Mouse (Mus musculus) left cerebral cortex, adult 18-20 months (tissue): ENCODE results near the gene Dctn1. TPM values are rescaled to one million over a fixed set of nuclear protein-coding genes. Genes with fewer than 3 reads are reported as not detected.

Experiments used
- DNase-seq, 2 experiments: peaks; one replicate each; pipeline ENCODE4 v3.0.0; 2021 to 2022; ENCODE audit warnings: low spot score in 2 of 2, mixed read lengths in 1 of 2
- long read RNA-seq, 2 experiments: library from polyadenylated mRNA; stranded (forward); transcript quantifications; one replicate each; pipeline ENCODE4 v2.0.0; 2021
- total RNA-seq, 2 experiments: library from RNA; stranded (reverse); gene quantifications; 2 replicates each; pipeline ENCODE4 v1.2.3; 2021

Dctn1 gene
- 100 to 1,000 TPM; 369 to 374 TPM for total RNA-seq
- long read RNA-seq, experiment 1, full-length matches to known transcripts = 23 of 306 reads
- long read RNA-seq, experiment 1, partial matches to known transcripts = 246 of 306 reads
- long read RNA-seq, experiment 1, other reads (novel, unspliced or antisense) = 37 of 306 reads
- long read RNA-seq, experiment 2, full-length matches to known transcripts = 22 of 195 reads
- long read RNA-seq, experiment 2, partial matches to known transcripts = 96 of 195 reads
- long read RNA-seq, experiment 2, other reads (novel, unspliced or antisense) = 77 of 195 reads

DNA sequence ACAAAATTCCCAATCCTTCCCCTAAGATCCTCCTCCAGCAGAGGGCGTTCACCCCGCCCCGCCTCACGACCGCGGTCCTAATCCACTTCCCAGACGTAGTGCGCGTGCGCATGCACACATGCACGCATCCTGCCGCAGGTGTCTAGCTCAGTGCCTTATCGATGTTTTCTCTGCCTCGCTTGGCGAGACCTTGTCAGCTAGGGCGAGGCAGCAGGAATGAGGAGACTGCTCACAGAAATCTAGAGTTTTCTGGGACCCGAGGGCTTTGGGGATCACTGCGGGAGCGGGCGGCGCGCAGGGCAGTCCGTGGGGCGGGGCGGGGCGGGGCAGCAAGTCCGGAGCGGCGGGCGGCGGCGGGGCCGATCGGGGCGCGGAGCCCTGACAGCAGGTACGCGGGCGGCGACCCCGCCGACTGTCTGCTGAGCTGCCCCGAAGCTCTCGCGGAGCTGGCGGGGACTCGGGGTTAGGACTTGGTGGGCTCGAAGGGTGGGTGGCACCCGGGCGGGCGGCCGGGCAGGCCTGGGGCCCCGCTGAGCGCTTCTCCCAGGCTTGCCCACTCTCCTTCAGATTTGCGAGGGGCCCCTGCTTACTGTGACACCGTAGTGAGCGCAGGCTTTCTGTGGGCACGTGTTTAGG lies at the start of gene Dctn1:
Gene Dctn1 (plus strand): TSS at position 314 of the 636 bp plus-strand sequence.
- DNase-seq = peak; percentile 92 to 93

DNA sequence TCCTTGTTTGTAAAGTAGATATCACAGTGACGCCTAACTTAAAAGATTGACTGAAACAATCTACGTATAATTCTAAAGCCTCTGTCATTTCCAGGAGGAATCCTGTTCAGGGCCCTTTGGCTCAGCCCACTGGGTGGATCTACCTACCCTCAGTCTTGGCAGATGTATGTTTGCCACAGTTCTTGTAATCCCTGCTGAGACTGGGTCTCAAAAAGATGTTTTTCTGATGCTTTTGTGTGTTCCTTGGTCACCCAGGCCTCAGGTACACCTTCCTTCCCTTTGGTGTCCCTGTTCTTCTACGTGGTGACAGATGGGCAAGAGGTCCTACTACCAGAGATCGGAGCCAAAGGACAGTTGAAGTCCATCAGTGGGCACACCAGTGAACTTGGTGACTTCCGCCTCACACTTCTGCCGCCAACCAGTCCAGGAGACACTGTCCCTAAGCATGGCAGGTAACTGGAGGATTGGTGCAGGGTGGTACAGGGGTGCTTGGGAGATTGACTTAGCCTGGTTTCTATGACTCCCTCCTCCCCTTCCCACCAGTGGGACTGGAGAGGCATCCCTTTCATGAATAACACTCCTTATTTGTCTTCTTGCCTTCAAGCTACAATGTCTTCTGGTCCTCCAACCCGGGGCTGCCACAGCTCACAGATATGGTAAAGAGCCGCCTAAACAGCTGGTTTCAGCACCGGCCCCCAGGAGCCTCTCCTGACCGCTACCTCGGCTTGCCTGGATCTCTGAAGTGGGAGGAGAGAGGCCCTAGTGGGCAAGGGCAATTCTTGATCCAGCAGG lies 49.2 kb upstream of the Dctn1 start:
- no peak for DNase-seq

DNA sequence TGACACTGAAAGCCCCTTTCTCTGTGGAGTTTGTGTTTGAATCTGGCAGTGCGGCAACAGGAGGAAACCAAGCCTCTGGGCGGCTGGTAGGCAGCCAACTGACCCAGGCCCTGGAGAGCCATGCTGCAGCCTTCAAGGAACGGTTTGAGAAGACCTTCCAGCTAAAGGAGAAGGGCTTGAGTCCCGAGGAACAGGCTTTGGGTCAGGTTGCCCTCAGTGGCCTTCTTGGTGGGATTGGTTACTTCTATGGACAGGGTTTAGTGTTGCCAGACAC lies 48.6 kb upstream of the Dctn1 start:
- no peak for DNase-seq

DNA sequence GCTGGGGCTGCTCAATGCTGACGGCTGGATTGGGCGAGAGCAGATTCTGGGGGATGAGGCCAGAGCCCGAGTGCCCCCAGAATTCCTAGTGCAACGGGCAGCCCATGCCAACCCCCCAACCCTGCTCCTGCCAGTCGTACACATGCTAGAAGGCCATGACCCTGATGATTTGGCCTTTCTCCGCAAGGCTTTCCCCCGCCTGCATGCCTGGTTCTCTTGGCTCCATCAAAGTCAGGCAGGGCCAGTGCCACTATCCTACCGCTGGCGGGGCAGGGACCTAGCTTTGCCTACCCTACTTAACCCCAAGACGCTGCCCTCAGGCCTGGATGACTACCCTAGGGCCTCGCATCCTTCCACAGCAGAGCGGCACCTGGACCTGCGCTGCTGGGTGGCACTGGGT lies 48.1 kb upstream of the Dctn1 start:
- DNase-seq = no peak

DNA sequence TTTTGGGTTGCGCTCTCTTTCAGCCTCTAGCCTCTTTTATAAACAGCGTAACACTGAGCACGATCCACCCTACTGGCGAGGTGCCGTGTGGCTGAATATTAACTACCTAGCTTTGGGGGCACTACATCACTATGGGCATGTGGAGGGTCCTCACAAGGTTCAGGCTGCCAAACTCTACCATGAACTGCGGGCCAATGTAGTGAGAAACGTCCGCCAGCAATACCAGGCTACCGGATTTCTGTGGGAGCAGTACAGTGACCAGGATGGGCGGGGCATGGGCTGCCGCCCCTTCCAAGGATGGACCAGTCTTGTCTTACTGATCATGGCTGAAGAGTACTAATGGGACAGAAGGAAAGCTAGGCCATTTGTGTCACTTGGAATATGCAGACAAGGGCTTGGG lies 47.4 kb upstream of the Dctn1 start:
- no peak for DNase-seq

DNA sequence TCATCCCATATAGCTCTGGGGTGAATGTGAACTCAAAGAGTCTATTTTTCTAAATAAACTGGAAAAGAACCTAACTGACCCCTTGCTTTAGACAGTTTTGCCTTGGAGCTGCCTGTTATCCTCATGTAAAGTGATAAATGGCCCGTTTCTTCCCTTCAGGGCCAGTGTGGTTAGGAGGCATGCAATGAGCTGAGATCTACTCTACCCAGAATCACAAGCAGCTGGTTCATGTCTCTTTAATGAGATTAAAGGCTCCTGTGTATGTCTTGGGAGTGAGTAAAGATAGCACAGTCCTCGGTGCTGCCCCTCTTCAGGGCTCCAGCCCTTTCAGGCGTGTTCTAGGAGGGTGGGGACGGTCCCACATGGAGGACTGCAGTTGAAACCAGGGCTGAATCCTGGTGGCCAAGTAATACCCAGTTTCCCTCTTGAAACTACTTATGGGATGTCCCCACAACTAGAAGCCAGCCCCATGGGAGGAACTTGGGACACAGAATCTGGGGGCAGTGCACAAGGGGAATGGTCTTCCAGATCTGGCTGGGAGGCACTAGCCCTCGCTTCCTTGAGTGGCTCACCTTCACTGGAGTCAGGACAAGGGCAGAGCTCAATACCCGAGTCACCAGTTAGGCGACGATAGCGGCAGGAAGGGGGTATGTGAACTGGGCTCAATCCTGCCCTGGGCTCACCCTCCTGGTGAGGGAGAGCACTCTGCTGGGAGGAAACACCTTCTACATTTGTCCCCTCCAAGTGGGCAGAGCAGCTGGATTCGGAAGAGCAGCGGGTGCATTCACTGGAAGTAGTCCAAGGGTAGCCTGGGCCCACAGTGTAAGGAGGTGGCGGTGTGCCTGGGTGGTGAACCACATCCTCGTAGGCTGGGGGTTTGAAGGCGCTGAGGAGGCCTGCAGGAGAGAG lies 46.6 kb upstream of the Dctn1 start:
- no peak for DNase-seq

DNA sequence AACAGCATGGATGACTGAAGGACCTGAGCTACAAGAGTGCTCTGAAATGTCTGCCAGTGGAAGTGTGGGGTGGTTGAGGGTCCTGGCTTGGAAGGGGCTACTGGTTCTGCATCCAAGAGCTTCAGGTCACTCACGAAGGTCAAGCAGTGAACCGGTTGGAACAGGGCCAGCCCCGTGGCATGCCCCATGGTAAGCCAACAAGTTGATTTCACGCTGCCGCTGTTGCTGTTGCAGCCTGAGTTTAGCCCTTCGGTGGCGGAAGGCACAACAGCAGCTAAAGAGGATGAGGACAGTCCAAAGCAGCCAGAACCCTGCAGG lies 46.0 kb upstream of the Dctn1 start:
- no peak for DNase-seq

DNA sequence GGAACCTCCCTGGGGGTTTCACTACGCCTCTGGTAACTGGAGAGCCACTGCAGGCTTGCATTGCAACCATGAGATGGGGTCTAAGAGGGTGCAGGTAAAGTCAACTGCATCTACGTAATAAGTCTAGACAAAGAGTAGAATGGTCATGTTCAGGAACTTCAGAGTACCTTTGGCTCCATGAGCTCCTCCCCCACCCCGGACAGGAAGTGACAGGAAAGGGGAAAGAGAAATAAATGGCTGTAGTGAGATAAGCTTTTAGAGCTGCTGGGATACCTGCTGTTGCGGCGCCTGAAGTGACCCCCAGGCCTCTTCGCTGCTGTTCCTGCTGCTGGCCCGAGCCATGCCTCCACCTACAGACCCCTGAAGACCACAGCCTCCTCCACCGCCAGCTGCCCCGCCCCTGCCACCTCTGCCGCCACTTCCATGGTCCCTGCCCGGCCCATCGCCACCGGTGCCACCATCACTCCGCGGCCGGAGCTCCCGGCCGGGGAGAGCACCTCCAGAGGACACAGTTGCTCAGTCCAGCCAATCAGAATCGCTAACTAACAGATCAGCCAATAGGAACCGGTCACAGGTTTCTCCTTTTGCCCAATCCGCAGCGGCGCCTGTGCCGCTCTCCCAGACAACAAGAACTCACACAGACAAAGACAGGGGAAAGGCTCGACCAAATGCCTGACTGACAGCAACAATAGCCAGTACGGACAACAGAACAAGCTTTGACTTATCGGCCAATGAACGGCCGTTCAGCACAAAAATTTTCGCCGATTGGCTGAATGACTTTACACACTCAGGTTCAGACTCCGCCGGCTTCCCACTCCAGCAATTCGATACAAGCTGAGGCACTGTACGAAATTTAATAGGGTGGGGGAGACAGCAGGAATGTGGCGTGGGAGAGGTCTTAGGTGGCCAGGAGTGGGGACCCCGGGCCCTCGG lies 44.5 kb upstream of the Dctn1 start, which contains the start of gene Wbp1:
Gene Wbp1 (minus strand): TSS at position 630 of the 933 bp plus-strand sequence.
- DNase-seq = peak; percentile 91 to 96

DNA sequence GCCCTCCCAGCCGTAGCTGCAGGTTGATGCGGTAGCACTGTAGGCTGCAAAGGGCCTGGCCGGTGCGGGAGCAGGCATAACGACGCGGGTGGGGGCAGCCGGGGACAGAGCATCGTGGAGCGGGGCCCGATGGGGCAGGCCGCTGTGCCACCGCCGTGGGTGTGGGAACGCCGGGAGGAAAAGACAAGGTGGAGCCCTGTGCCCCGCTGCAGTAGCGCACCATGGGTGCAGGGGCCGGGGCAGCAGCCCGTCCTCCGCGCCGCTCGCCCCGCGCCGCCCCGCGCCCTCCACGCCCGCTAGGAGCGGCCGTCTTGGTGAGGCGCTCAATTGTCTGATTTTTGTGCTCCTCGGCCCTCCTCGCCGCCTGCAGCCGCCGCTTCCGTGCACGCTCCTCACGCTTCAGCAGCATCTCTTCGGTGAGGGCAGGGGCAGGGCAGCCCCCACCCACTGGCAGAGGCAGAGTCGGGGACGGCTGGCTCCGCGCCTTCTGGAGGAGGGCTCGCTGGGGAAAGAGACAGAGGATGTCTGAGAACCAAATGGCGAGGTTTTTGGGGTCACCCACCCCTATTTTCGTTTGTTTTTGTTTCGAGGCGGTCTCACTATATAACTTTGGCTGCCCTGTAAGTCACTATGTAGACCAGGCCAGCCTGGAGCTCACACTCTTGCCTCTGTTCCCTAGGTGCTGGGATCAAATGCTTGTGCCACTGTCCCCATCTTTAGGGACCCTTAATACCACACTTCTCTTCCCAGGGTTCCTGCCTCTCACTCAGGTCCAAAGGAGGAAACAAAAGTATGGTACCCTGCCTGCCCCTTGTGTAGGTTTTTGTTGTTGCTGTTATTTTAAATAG lies 43.6 kb upstream of the Dctn1 start:
- DNase-seq = peak in 1 of 2 experiments; percentile 11

DNA sequence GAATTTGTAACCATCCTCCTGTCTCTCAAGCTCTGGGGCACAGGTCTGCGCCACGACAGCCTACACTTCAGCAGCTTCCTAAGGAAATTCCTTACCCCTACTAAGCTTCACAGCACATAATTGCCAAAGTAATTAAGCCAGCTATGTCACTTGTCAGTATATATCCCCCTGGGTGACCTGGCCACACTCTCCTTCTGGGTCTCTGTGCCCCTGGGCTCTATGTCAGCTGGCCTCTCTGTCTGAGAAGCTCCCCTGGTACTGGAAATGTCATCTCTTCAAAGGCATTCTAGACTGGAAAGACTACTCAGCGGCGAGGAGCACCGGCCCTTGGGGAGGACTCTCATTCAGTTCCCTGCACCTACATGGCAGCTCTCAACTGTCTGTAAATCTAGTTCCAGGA lies 42.8 kb upstream of the Dctn1 start:
- no peak for DNase-seq

DNA sequence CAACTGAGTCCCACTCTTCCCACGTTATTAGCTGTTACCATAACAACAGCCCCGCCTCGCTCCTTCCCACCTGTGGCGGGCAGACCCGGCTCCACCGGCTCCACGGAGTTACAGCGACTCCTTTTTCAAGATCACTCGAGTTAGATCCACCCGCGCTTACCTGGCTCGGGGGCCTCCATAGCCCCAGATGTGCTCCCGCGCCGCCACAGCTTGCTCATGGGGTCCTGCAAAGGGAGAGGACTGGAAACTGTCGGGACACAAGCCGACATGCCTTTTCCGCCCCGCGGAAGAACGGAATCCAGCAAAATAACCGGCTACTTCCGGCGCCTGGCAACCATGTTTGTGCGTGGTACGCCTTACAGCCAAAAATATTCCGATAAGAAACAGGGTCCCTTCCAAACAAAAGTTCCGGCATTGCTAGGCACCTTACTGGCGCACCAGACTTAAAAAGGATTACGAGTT lies 40.8 kb upstream of the Dctn1 start:
- DNase-seq = peak; percentile 84 to 89

DNA sequence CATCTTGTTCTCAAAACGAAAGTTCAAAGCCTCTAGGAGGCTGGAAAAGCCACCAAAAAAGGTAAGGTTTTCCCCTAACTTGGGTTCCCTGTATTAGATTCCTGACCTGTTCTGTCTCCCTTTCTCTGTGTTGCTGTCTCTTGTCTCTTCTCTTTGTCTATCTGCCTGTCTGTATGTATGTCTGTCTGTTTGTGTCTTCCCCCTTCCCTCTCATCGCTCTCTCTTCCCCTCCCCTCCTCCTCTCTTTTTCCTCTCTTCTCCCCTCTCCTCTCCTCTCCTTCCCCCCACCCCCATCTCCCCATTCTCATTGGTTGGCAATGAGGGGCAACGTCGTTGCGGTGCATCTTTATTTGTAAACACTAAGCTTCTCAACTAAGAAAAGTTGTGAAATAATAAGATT lies 40.4 kb upstream of the Dctn1 start, which contains the start of gene Ino80b:
Gene Ino80b (minus strand): TSS at position 101 of the 400 bp plus-strand sequence.
- no peak for DNase-seq

DNA sequence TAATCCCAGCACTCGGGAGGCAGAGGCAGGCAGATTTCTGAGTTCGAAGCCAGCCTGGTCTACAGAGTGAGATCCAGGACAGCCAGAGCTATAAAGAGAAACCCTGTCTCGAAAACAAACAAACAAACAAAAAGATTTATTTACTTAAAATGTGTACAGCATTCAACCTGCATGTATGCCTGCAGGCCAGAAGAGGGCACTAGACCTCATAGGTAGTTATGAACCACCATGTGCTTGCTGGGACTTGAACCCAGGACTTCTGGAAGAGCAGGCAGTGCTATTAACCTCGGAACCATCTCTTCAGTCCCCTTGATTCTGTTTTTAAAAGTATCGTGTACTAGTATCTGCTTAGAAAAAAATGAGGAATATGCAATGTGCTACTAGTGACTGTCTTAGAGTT lies 38.3 kb upstream of the Dctn1 start:
- no peak for DNase-seq

DNA sequence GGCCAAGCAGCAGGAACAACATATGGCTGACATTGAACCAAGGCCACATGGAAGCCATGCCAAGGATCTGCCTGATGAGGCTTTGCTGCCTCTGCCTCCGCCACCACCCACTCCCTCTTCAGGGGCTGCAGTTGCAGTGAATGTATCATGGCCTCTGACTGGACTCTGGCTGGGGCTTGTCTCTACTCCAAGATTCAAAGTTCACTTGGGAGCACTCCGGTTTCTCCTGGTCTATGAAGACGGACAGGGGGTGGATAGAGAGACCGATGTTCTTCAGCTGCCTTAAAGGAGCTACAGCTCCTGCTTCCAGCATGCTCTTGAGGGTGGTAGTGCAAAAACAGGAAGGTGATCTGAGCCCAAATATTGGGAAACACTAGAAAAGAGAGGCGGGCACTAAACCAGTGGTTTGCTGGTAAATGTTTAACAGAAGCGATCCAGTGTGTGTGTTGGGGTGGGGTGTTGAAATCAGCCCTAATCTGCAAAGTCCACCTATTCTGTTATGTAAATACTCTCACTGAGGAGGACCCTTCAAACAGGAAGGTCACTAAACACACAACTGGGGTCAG lies 34.2 kb upstream of the Dctn1 start:
- DNase-seq = no peak

DNA sequence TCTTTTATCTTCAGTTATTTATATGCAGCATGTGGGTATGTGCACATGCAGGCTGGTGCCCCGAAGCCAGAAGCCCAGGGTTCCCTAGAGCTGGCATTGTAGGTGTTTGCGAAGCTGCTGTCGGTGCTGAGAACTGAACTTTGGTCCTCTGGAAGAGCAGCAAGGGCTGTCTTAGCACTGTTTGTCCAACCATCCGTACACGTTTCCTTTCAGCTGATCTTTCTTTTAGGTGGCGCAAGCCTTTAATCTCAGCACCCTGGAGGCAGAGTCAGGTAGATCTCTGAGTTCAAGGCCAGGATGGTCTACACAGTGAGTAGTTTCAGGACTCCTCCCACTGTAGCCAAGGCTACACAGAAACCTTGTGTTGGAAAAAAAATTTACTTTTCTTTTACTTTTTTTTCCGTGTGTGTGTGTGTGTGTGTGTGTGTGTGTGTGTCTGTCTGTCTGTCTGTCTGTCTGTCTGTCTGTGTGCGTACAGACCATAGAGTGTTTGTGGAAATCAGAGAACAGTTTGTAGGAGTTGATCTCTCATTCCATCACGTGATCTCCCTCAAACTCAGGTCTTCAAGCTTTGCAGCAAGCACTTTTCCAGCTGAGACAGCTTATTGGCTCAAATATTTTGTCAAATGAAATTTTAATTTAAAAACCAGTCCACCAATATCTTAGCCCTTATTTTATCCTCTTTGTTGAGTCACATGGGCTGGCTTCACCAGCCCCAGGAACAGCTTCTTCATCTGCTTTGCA lies 33.4 kb upstream of the Dctn1 start:
- DNase-seq = no peak

DNA sequence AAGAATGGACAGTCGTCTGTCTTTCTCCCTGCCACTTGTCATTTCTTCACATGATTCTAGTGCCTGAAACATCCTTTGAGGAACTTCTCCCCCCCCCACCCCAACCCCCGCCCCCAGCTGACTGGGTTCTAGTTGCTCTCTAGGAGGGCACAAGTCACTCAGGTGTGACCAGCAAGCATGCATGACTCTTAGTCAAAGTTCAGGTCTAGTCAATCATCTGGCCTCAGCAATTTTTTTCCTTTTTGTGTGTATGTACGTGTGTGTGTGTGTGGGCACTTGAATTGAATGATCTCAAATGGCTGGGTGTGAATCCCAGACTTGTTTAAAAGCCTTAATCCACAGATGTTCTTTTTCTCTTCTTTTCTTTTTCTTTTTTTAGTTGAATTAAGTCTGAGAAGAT lies 31.5 kb upstream of the Dctn1 start:
- no peak for DNase-seq

DNA sequence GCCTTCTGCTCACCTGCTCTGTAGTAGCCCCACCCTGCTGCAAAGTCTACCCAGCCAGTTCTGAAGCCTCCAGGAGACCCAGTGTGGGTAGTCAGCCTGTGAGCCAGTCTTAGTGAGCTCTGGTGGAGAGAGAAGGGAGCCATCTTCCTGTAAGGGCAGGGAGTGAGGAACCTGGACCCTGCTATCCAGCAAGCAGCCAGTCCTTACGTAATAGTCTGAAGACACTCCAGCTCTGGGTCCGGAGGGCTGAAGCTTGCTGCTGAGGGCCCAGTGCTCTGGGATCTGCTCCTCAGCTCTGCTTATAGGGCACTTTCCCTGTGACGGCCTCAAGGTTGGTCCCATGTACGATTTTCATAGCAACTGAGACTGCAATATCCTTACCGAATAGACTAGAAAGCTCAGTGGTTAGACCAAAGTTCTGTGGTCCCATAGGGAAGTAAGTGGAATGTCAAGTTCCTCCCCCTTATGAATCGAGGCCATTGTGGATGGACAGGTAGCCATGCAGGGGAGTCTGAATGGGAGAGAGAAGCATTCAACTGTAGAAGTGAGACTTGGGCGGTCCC lies 30.7 kb upstream of the Dctn1 start, which contains the start of gene Rtkn:
Gene Rtkn (plus strand): TSS at position 513 of the 563 bp plus-strand sequence.
- DNase-seq = no peak
